Mouse (Mus musculus) brain, embryonic 14.5 days (tissue): ENCODE measurements around the gene Ttc25.

ENCODE experiments used
- CTCF ChIP-seq: fragments of 200-500 bp; IDR thresholded peaks from 2 replicates; pipeline ENCODE4 v1.5.1; 2012; ENCODE audit warnings: inconsistent platforms, mild to moderate bottlenecking, moderate library complexity, borderline replicate concordance; ENCODE audit not compliant: insufficient read depth, insufficient read length; ENCODE audit errors: extremely low read depth
- POLR2A ChIP-seq: fragments of 200-500 bp; IDR thresholded peaks from 2 replicates; pipeline ENCODE4 v1.6.1; 2012; ENCODE audit warnings: mild to moderate bottlenecking, inconsistent platforms, borderline replicate concordance; ENCODE audit not compliant: poor library complexity, insufficient read depth, insufficient read length, severe bottlenecking; ENCODE audit errors: extremely low read depth

GRCm38 (mm10) chr11:100570430-100571201, 25.2 kb downstream of the Ttc25 start:
- TF ChIP-seq CTCF (peak; percentile 93), POLR2A (no peak)
